Mouse (Mus musculus) CH12.LX (cell line): ENCODE results near the gene Shisa8.
"Not testable (repeated sequence)": the region's sequence is repeated elsewhere in the genome, so short reads cannot be mapped to it uniquely, and the experiment has no call there.

ENCODE experiments used
- CHD2 ChIP-seq: IDR thresholded peaks from 2 replicates; pipeline ENCODE4 v1.6.1; 2011; ENCODE audit warnings: low read length, improper control_type of control experiment
- CTCF ChIP-seq, 2 experiments: IDR thresholded peaks in 1 of 2; conservative IDR thresholded peaks in 1 of 2; 2 replicates each; pipeline ENCODE4 v1.5.1; 2011 to 2012; ENCODE audit warnings: low read depth in 2 of 2, low read length in 2 of 2, improper control_type of control experiment in 1 of 2, inconsistent platforms in 1 of 2, mild to moderate bottlenecking in 1 of 2, moderate library complexity in 1 of 2
- ELF1 ChIP-seq: IDR thresholded peaks from 2 replicates; pipeline ENCODE4 v1.6.1; 2014; ENCODE audit warnings: low read depth, mild to moderate bottlenecking, inconsistent platforms, low read length, improper control_type of control experiment
- EP300 ChIP-seq: IDR thresholded peaks from 2 replicates; pipeline ENCODE4 v1.6.1; 2011; ENCODE audit warnings: low read length, improper control_type of control experiment
- GABPA ChIP-seq: IDR thresholded peaks from 2 replicates; pipeline ENCODE4 v1.6.1; 2012; ENCODE audit warnings: low read depth, low read length, improper control_type of control experiment, inconsistent platforms; ENCODE audit not compliant: insufficient replicate concordance
- HCFC1 ChIP-seq: IDR thresholded peaks from 2 replicates; pipeline ENCODE4 v1.6.1; 2012; ENCODE audit warnings: low read depth, mild to moderate bottlenecking, inconsistent platforms, low read length, improper control_type of control experiment
- KAT2A ChIP-seq: IDR thresholded peaks from 2 replicates; pipeline ENCODE4 v1.6.1; 2012; ENCODE audit warnings: low read length, improper control_type of control experiment, inconsistent platforms; ENCODE audit not compliant: insufficient replicate concordance
- MEF2A ChIP-seq: IDR thresholded peaks from 2 replicates; pipeline ENCODE4 v1.6.1; 2014; ENCODE audit warnings: low read depth, mild to moderate bottlenecking, inconsistent platforms, low read length, improper control_type of control experiment, borderline replicate concordance
- POLR2A ChIP-seq: IDR thresholded peaks from 2 replicates; pipeline ENCODE4 v1.6.1; 2011; ENCODE audit warnings: low read depth, mild to moderate bottlenecking, improper control_type of control experiment, low read length
- SMC3 ChIP-seq: IDR thresholded peaks from 2 replicates; pipeline ENCODE4 v1.6.1; 2011; ENCODE audit warnings: low read depth, low read length, improper control_type of control experiment
- USF1 ChIP-seq: IDR thresholded peaks from 2 replicates; pipeline ENCODE4 v1.6.1; 2014; ENCODE audit warnings: low read depth, mild to moderate bottlenecking, inconsistent platforms, low read length, improper control_type of control experiment
- ZMIZ1 ChIP-seq: IDR thresholded peaks from 2 replicates; pipeline ENCODE4 v1.6.1; 2012; ENCODE audit warnings: low read depth, mild to moderate bottlenecking, inconsistent platforms, low read length, improper control_type of control experiment
- ZNF384 ChIP-seq: IDR thresholded peaks from 2 replicates; pipeline ENCODE4 v1.6.1; 2012; ENCODE audit warnings: low read depth, low read length, improper control_type of control experiment, inconsistent platforms

- TF ChIP-seq USF1; CTCF (conservative IDR thresholded peaks at IDR 0.05 in 1 of 2, IDR thresholded peaks at IDR 0.05 in 1 of 2; ENCODE audit: low read depth in 2 of 2, low read length in 2 of 2); ELF1; ZMIZ1; CHD2; ZNF384; KAT2A; HCFC1; MEF2A; GABPA; POLR2A; SMC3; EP300: not testable (repeated sequence)
Observed at GRCm38 (mm10) chr15:82244805-82245161, 32.2 kb upstream of the Shisa8 start.
